18 mouse cellular contexts compared by ENCODE assay signal in genomic region chr10:109299785-109300184, GRCm38 (mm10).
DNase-seq lines count a peak whose midpoint lies in the region; ATAC-seq and TF ChIP-seq lines count a peak whose summit lies in the region.
"Had no signal": no experiment of that assay in that cellular context is flagged by ENCODE, and none has a peak within 500 bp of the region (broad histone marks: within the 10 kb centered on the region; RNA-seq: fewer than 3 reads in every experiment).

No protein-coding gene starts in this region.

- H3K36me3 ChIP-seq in kidney, embryonic 15.5 days: no peaks in the 10 kb centered on the region
- no peaks in the 10 kb centered on the region for H3K36me3 ChIP-seq in midbrain, postnatal 0 days (ENCODE audit: insufficient read depth, low read length)
- no peaks in the 10 kb centered on the region for H3K36me3 ChIP-seq in midbrain, embryonic 10.5 days
- H3K36me3 ChIP-seq in forebrain, postnatal 0 days (ENCODE audit: insufficient read depth): no peaks in the 10 kb centered on the region
- H3K36me3 ChIP-seq: heart, embryonic 15.5 days; hindbrain, embryonic 15.5 days; liver, embryonic 13.5 days; neural tube, embryonic 13.5 days had no signal

- ATAC-seq in kidney, embryonic 15.5 days (replicated peaks; ENCODE audit: low FRiP score): peak; percentile 25; the same call in 1 of the 2 replicates
- no peak for ATAC-seq in midbrain, postnatal 0 days (ENCODE audit: low FRiP score)
- ATAC-seq in forebrain, postnatal 0 days: no peak
- ATAC-seq: CD4-positive, CD25-positive, alpha-beta regulatory T cell, adult 4 months had no signal

- TF ChIP-seq CTCF in midbrain, postnatal 0 days (IDR thresholded peaks at IDR 0.05): no peak
- no peak for TF ChIP-seq CTCF in forebrain, postnatal 0 days (IDR thresholded peaks at IDR 0.05; ENCODE audit: low read depth)
- TF ChIP-seq CTCF in gastrocnemius, adult 2 months (IDR thresholded peaks at IDR 0.05): no peak

- H3K27ac ChIP-seq in kidney, embryonic 15.5 days: no peak overlapping the region
- no peak overlapping the region for H3K27ac ChIP-seq in midbrain, postnatal 0 days (ENCODE audit: low read depth, low read length)
- H3K27ac ChIP-seq in midbrain, embryonic 10.5 days (replicated peaks): no peak overlapping the region
- H3K27ac ChIP-seq in forebrain, postnatal 0 days (ENCODE audit: low read depth, low read length): no peak overlapping the region
- no peak overlapping the region for H3K27ac ChIP-seq in gastrocnemius, adult 2 months
- H3K27ac ChIP-seq: heart, embryonic 15.5 days; hindbrain, embryonic 15.5 days; liver, embryonic 13.5 days; neural tube, embryonic 13.5 days had no signal

- H3K9ac ChIP-seq in kidney, embryonic 15.5 days: no peak overlapping the region
- no peak overlapping the region for H3K9ac ChIP-seq in midbrain, postnatal 0 days (replicated peaks; ENCODE audit: low read length, poor library complexity, severe bottlenecking)
- H3K9ac ChIP-seq in forebrain, postnatal 0 days: no peak overlapping the region
- H3K9ac ChIP-seq: heart, embryonic 15.5 days; hindbrain, embryonic 15.5 days; liver, embryonic 13.5 days; neural tube, embryonic 13.5 days had no signal

- no peaks in the 10 kb centered on the region for H3K9me3 ChIP-seq in kidney, embryonic 15.5 days (replicated peaks)
- no peaks in the 10 kb centered on the region for H3K9me3 ChIP-seq in midbrain, postnatal 0 days (ENCODE audit: low read length)
- H3K9me3 ChIP-seq in midbrain, embryonic 10.5 days (replicated peaks): no peaks in the 10 kb centered on the region
- H3K9me3 ChIP-seq in forebrain, postnatal 0 days (ENCODE audit: low read length): no peaks in the 10 kb centered on the region
- H3K9me3 ChIP-seq: heart, embryonic 15.5 days; hindbrain, embryonic 15.5 days; liver, embryonic 13.5 days; neural tube, embryonic 13.5 days had no signal

- H3K4me3 ChIP-seq in kidney, embryonic 15.5 days (replicated peaks): no peak overlapping the region
- no peak overlapping the region for H3K4me3 ChIP-seq in midbrain, postnatal 0 days (ENCODE audit: low read depth, low read length)
- no peak overlapping the region for H3K4me3 ChIP-seq in midbrain, embryonic 10.5 days
- no peak overlapping the region for H3K4me3 ChIP-seq in forebrain, postnatal 0 days (ENCODE audit: low read depth, low read length)
- H3K4me3 ChIP-seq in gastrocnemius, adult 2 months: no peak overlapping the region
- H3K4me3 ChIP-seq: heart, embryonic 15.5 days; hindbrain, embryonic 15.5 days; liver, embryonic 13.5 days; neural tube, embryonic 13.5 days had no signal

- intact Hi-C loops in gastrocnemius, adult 2 months (cut with DNase I): no loop called here

- no peaks in the 10 kb centered on the region for H3K27me3 ChIP-seq in kidney, embryonic 15.5 days
- no peaks in the 10 kb centered on the region for H3K27me3 ChIP-seq in midbrain, postnatal 0 days (ENCODE audit: insufficient read depth, low read length)
- no peaks in the 10 kb centered on the region for H3K27me3 ChIP-seq in midbrain, embryonic 10.5 days (ENCODE audit: low read depth, poor library complexity, severe bottlenecking)
- H3K27me3 ChIP-seq in forebrain, postnatal 0 days (ENCODE audit: insufficient read depth, low read length): no peaks in the 10 kb centered on the region
- H3K27me3 ChIP-seq: heart, embryonic 15.5 days; hindbrain, embryonic 15.5 days; liver, embryonic 13.5 days; neural tube, embryonic 13.5 days had no signal

- H3K4me2 ChIP-seq in kidney, embryonic 15.5 days: no peak overlapping the region
- H3K4me2 ChIP-seq in midbrain, postnatal 0 days (ENCODE audit: low read depth, low read length, poor library complexity, severe bottlenecking): no peak overlapping the region
- H3K4me2 ChIP-seq in forebrain, postnatal 0 days (ENCODE audit: low read depth): no peak overlapping the region
- H3K4me2 ChIP-seq: heart, embryonic 15.5 days; hindbrain, embryonic 15.5 days; liver, embryonic 13.5 days; neural tube, embryonic 13.5 days had no signal

- H3K4me1 ChIP-seq in kidney, embryonic 15.5 days: no peaks in the 10 kb centered on the region
- H3K4me1 ChIP-seq in midbrain, postnatal 0 days (ENCODE audit: insufficient read depth, low read length): no peaks in the 10 kb centered on the region
- H3K4me1 ChIP-seq in midbrain, embryonic 10.5 days: no peaks in the 10 kb centered on the region
- H3K4me1 ChIP-seq in forebrain, postnatal 0 days (ENCODE audit: insufficient read depth): no peaks in the 10 kb centered on the region
- H3K4me1 ChIP-seq: heart, embryonic 15.5 days; hindbrain, embryonic 15.5 days; liver, embryonic 13.5 days; neural tube, embryonic 13.5 days had no signal

- DNase-seq in kidney, adult 11 months: no peak
- peak; percentile 65 for DNase-seq in midbrain, postnatal 0 days (ENCODE audit: low spot score)
- DNase-seq in midbrain, embryonic 10.5 days (ENCODE audit: low spot score): no peak
- peak; percentile 15 for DNase-seq in forebrain, postnatal 0 days
- DNase-seq in retina, postnatal 1 day: peak; percentile 61
- no peak for DNase-seq in layer of hippocampus, adult 11-12 months (ENCODE audit: low spot score)
- no peak for DNase-seq in gastrocnemius, adult 2 months
- DNase-seq: cerebellum, postnatal 36 days; heart, adult 18-20 months; kidney, postnatal 25 days; liver, embryonic 13.5 days; spleen, adult 18-20 months; thymus, postnatal 4 days had no signal

- 63% methylated on average over 11 of the region's 11 CpGs for WGBS in kidney, embryonic 15.5 days
- WGBS in midbrain, postnatal 0 days: 55% methylated on average over 11 of the region's 11 CpGs
- 86% methylated on average over 11 of the region's 11 CpGs for WGBS in midbrain, embryonic 10.5 days
- WGBS in forebrain, postnatal 0 days: 35% methylated on average over 11 of the region's 11 CpGs

Comparison
In these comparisons a context has a peak if more than half of its experiments do, and no peak if none do; other contexts are left out.
1. DNase-seq: peak in midbrain, postnatal 0 days (single experiment), forebrain, postnatal 0 days (single experiment) and retina, postnatal 1 day (single experiment); none in kidney, adult 11 months (single experiment), midbrain, embryonic 10.5 days (single experiment), layer of hippocampus, adult 11-12 months (single experiment) and gastrocnemius, adult 2 months (single experiment).